Mouse (Mus musculus) G1E (cell line): Measurements from ENCODE around the gene Purb. TPM values are rescaled to one million over a fixed set of nuclear protein-coding genes. Genes with fewer than 3 reads are reported as not detected.

Experiments used
- ATAC-seq: 2 replicates; pipeline ENCODE4 v1.8.0; 2016; ENCODE audit warnings: mild to moderate bottlenecking; ENCODE audit not compliant: insufficient number of reproducible peaks, poor library complexity, low FRiP score, severe bottlenecking; ENCODE audit errors: extremely low read depth
- DNase-seq: peaks from one replicate; pipeline ENCODE4 v3.0.0; 2012; ENCODE audit warnings: low spot score
- H3K27me3 ChIP-seq: 2 replicates; pipeline ENCODE4 v1.6.1; 2012; ENCODE audit warnings: mild to moderate bottlenecking, low read length, inconsistent platforms; ENCODE audit not compliant: insufficient read depth
- H3K36me3 ChIP-seq: replicated peaks from 2 replicates; pipeline ENCODE3; 2012; ENCODE audit warnings: mild to moderate bottlenecking, inconsistent platforms
- H3K4me1 ChIP-seq: 2 replicates; pipeline ENCODE4 v1.6.1; 2012; ENCODE audit warnings: low read depth, low read length, inconsistent platforms, mixed read lengths; ENCODE audit not compliant: insufficient read depth
- H3K4me3 ChIP-seq: 2 replicates; pipeline ENCODE4 v1.5.1; 2012; ENCODE audit warnings: low read depth, mild to moderate bottlenecking, inconsistent platforms, low read length, moderate library complexity, mixed read lengths
- H3K9me3 ChIP-seq: replicated peaks from 2 replicates; pipeline ENCODE4 v1.6.1; 2012; ENCODE audit warnings: inconsistent platforms
- CTCF ChIP-seq: IDR thresholded peaks from 2 replicates; pipeline ENCODE4 v1.5.1; 2012; ENCODE audit warnings: low read depth, low read length, inconsistent platforms, mixed read lengths
- GATA1 ChIP-seq: IDR thresholded peaks from 2 replicates; pipeline ENCODE4 v1.6.1; 2012; ENCODE audit warnings: borderline replicate concordance, low read length, inconsistent platforms, mixed read lengths
- GATA2 ChIP-seq: IDR thresholded peaks from 2 replicates; pipeline ENCODE4 v1.6.1; 2012; ENCODE audit warnings: low read depth, low read length, inconsistent platforms, borderline replicate concordance
- POLR2AphosphoS5 ChIP-seq: IDR thresholded peaks from 2 replicates; pipeline ENCODE4 v1.6.1; 2012; ENCODE audit warnings: low read depth, low read length, inconsistent platforms; ENCODE audit not compliant: insufficient replicate concordance
- TAL1 ChIP-seq: conservative IDR thresholded peaks from 2 replicates; pipeline ENCODE4 v1.6.1; 2012; ENCODE audit warnings: low read depth, low read length, inconsistent platforms, mixed read lengths
- polyA plus RNA-seq: library from polyadenylated mRNA; stranded (reverse); fragments of >175 nt; gene quantifications from 2 replicates; pipeline ENCODE4 v1.2.3, GENCODE M21; 2012
- total RNA-seq, 2 experiments: library from RNA; stranded (forward) in 1 of 2; stranded (reverse) in 1 of 2; fragments of 200-1000 nt in 1 of 2; fragments of >200 nt in 1 of 2; fragmentation: Nextera tagmentation in 1 of 2; gene quantifications; 2 replicates each; pipeline ENCODE4 v1.2.3; 2014 to 2017

Gene Purb
- total RNA-seq (2014; fragmentation: Nextera tagmentation) (38.2 and 43.9 TPM in 2 replicates), total RNA-seq (2017) (32.0 and 34.5 TPM in 2 replicates), polyA plus RNA-seq (7.8 and 8.9 TPM in 2 replicates)

- Histone ChIP-seq H3K9me3 (no peaks in the 10 kb centered on the region), H3K36me3 (peaks cover 25% of the 10 kb centered on the region), H3K27me3 (peaks cover 5% of the 10 kb centered on the region), H3K4me3 (peak within 1 kb of the TSS; percentile 89), H3K4me1 (peaks cover 24% of the 10 kb centered on the region)
- TF ChIP-seq TAL1: no peak
- no peak for TF ChIP-seq GATA2
- TF ChIP-seq CTCF: no peak
- no peak for TF ChIP-seq POLR2AphosphoS5
- TF ChIP-seq GATA1: no peak
- ATAC-seq (peak; percentile 78), DNase-seq (peak; percentile 88)
Measured at GRCm38 (mm10) chr11:6475867-6476484, at the start of gene Purb. Gene Purb (minus strand): TSS chr11:6475917.

- Histone ChIP-seq H3K9me3 (no peaks in the 10 kb centered on the region), H3K36me3 (peaks cover 32% of the 10 kb centered on the region), H3K27me3 (no peaks in the 10 kb centered on the region), H3K4me1 (peaks cover 57% of the 10 kb centered on the region), H3K4me3 (no peak overlapping the region; the same call in 1 of the 2 replicates)
- DNase-seq (no peak), ATAC-seq (no peak)
- TF ChIP-seq GATA1 (no peak), TAL1 (no peak), CTCF (no peak), POLR2AphosphoS5 (no peak), GATA2 (no peak)
Measured at GRCm38 (mm10) chr11:6525241-6525640, 49.5 kb upstream of the Purb start.

- Histone ChIP-seq H3K4me1 (peaks cover 59% of the 10 kb centered on the region), H3K9me3 (no peaks in the 10 kb centered on the region)
- no peak for DNase-seq
Measured at GRCm38 (mm10) chr11:6524880-6525238, 49.1 kb upstream of the Purb start.

GRCm38 (mm10) chr11:6524165-6524879 is 48.6 kb upstream of the Purb start:
- no peak for DNase-seq
- ATAC-seq: no peak
- peaks cover 58% of the 10 kb centered on the region for H3K4me1 ChIP-seq
- H3K9me3 ChIP-seq: no peaks in the 10 kb centered on the region
- H3K36me3 ChIP-seq: peaks cover 32% of the 10 kb centered on the region
- TF ChIP-seq POLR2AphosphoS5 (no peak), TAL1 (no peak), GATA2 (no peak), CTCF (no peak), GATA1 (no peak)
- no peaks in the 10 kb centered on the region for H3K27me3 ChIP-seq
- H3K4me3 ChIP-seq: no peak overlapping the region

More at GRCm38 (mm10) chr11:6524880-6525238, 49.1 kb upstream of the Purb start:
- Histone ChIP-seq H3K27me3 (no peaks in the 10 kb centered on the region), H3K4me3 (no peak overlapping the region; the same call in 1 of the 2 replicates), H3K36me3 (peaks cover 32% of the 10 kb centered on the region)
- TF ChIP-seq CTCF: no peak
- TF ChIP-seq GATA2: no peak
- TF ChIP-seq POLR2AphosphoS5: no peak
- TF ChIP-seq GATA1: no peak
- no peak for TF ChIP-seq TAL1
- ATAC-seq: no peak

- no peak for DNase-seq
- ATAC-seq: no peak
- no peaks in the 10 kb centered on the region for H3K9me3 ChIP-seq
- H3K4me3 ChIP-seq: no peak overlapping the region
- peaks cover 38% of the 10 kb centered on the region for H3K36me3 ChIP-seq
- H3K4me1 ChIP-seq: peaks cover 59% of the 10 kb centered on the region
- H3K27me3 ChIP-seq: no peaks in the 10 kb centered on the region
- TF ChIP-seq GATA2 (no peak), POLR2AphosphoS5 (no peak), CTCF (no peak), TAL1 (no peak), GATA1 (no peak)
Measured at GRCm38 (mm10) chr11:6523662-6524088, 48.0 kb upstream of the Purb start.

- Histone ChIP-seq H3K9me3 (no peaks in the 10 kb centered on the region), H3K4me3 (no peak overlapping the region), H3K36me3 (peaks cover 44% of the 10 kb centered on the region), H3K4me1 (peaks cover 66% of the 10 kb centered on the region), H3K27me3 (no peaks in the 10 kb centered on the region)
- DNase-seq: no peak
- TF ChIP-seq POLR2AphosphoS5 (peak; percentile 36; the same call in 1 of the 2 replicates), CTCF (no peak)
- no peak for ATAC-seq
Measured at GRCm38 (mm10) chr11:6522782-6523525, 47.2 kb upstream of the Purb start.
